Mouse (Mus musculus): Measurements from ENCODE around the gene Srpr. TPM values are rescaled to one million over a fixed set of nuclear protein-coding genes. Genes with fewer than 3 reads are reported as not detected.

Gene Srpr
- 50.3 TPM for polyA plus RNA-seq (2015; fragmentation: Illumina TruSeq; extraction: RNeasy Lipid Tissue Mini Kit (QIAGEN cat#74804); ENCODE audit: insufficient read depth, low read depth, low replicate concordance)

DNA sequence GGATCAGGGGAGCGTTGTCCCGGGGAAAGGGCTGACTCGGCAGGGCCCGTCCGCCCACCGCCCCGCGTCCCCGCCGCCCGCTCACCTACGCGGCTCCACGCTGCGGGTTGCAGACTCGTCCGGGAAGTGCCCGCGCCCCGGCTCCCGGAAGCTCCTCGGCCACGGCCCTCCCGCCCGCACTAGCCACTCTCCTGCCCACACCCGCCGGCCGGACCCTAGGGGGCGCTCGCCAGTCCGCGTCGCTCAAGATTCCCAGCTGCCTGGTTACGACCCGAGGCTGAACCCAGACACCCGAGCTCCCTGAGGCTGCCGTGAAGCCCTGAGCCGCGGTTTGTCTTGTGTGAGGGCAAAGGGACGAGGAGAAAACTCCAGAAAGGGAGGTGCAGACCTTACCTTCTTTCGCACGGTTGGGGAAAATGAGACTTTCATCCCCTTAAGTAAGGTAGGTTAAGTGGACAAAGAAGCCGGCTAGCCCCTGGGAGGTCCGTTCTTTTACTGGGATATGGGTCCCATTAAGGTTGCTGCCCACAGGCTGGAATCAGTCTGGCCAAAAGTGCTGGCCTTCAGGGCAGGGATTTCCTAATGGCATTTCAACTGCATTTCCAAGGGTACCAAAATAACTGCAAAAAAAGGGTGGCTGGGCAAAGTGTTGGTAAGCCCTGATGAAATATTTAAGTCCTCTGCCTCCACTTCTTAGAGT, at the start of gene Srpr, which contains the start of gene Tirap:
Gene Srpr, plus strand, starts transcription at position 404 of the 700 bp plus-strand sequence.
Gene Tirap, minus strand, starts transcription at position 520 of the 700 bp plus-strand sequence.

DNA sequence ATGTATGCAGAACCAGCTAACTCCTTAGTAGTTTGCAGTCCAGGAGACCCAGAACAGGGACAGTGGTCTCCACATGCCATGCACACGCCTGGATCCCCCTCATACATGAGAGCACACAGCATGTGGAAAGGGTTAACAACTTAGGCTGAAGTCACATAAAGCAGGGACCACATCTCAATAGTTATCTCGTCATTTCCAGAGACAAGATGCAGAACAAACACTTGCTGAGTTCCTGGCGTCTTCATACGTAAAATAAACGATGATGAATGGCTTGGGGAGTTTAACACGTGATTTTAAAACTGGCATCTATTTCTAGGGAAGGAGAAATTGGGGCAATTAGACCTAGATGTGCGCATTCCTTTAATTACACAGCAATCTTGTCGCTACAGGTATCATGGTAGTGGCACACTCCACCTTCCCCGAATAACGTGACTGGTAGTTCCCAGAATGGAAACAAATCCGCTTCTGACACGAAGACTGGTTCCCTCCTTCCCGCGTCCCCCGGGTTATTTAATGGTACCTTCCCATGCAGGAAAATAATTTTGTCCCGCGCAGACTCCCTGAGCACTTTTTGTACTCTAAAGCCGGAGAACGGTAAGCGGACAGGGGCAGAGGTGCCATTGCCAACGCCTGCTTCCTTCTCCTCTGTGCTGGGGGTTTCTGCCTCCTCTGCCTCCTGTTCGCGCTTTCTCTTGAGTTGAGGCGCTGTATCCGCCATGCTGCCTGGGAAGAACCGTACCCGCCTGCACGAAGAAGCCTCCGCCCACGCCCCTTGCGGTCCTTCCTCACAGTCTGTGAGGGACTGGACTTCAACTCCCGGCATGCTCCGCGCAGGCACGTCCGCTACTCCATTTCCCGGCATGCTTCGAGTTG, 24.5 kb upstream of the Srpr start, which contains the start of gene Dcps:
Gene Dcps, minus strand, starts transcription at position 811 of the 873 bp plus-strand sequence.

DNA sequence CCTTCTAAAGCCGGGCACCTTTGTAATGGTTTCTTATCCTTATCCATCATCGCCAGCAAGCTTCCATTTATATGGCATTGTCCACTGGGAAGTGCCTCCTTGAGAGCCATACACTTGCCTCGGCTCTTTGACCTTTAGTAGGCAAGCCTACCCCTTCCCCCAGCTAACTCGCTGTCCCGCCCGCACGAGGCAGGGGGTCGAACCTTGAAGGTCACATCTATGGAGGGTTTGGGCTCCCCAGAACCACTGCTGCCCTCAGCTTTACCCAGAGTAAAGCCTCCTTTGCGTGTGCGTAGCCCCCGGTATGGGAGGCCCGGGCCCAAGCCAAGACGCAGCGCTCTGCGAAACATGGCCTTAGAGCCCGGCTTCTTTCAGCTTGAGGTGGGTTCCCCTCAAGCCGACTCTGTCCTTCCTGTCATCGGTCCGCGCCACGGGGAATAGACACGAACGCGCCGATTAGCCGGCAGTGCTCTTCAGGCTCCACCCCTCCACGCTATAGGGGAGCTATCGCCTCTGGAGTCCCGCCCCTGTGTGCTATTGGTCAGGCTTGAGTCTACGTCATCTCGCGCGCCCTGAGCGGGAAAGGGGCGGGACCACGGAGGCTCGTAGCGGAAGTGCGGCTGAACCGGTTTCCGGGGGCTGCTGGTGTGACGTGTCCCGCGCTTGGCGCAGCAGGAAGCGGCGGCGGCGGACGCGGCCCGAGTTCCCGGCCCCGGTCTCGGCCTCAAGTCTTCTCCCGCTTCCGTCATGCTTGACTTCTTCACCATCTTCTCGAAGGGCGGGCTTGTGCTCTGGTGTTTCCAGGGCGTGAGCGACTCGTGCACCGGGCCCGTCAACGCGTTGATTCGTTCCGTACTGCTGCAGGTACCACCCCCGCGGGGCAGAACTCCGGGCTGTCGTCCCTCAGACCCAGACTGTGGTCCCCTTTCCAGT, 10.8 kb downstream of the Srpr start, which contains the start of gene Foxred1:
Gene Foxred1, minus strand, starts transcription at position 514 of the 933 bp plus-strand sequence.

DNA sequence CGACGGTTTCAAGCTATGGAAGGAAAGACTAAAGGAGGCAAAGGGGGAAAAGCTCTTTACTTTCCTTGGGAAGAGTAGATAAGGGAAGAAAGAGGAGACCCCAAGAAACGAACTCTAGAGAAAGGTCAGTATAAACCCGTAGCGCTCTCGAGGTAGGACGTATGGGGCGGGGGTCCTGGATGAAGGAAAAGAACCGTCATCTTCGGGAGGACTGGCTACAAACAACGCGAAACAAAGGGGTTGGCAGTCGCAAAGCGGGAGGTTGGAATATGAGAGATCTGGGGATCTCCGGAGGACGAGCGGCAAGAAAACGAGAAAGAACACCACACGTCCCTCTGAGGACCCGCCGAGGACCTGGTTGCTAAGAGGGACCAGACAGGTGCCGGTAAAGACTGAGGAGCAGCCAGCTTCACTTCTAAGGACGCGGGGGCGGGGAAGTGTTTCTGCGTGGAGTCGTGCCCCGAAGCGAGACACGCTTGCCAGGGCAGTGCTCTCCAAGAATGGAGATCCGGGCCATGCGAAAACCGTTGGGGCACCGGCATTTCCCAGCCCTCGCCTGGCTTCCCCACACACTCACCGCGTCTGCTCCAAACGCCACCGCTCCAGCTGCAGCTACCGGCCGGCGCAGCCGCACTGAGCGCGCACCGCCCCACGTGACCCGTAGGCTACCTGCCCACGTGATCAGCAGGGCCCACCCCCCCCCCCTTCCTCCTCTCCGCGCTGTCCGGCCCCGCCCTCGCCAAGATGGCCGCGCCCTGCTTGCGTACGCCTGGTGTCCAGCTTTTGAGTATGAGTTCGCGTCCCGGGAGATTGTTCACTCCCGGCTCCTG, 67.4 kb downstream of the Srpr start, which contains the start of the genes Fam118b and Rpusd4:
Gene Fam118b, minus strand, starts transcription at position 660 of the 830 bp plus-strand sequence.
Gene Rpusd4, plus strand, starts transcription at position 720 of the 830 bp plus-strand sequence.

Other genes starting within 250 kb of the Srpr start
- 23.6 TPM for gene St3gal4, start 80.9 kb upstream of the Srpr start, polyA plus RNA-seq (2015; fragmentation: Illumina TruSeq; extraction: RNeasy Lipid Tissue Mini Kit (QIAGEN cat#74804); ENCODE audit: insufficient read depth, low read depth, low replicate concordance)
- 3.1 TPM for gene Dcps, start 24.1 kb upstream of the Srpr start, polyA plus RNA-seq (2015; fragmentation: Illumina TruSeq; extraction: RNeasy Lipid Tissue Mini Kit (QIAGEN cat#74804); ENCODE audit: insufficient read depth, low read depth, low replicate concordance)
- 1.6 TPM for gene Tirap, start 116 bp downstream of the Srpr start, polyA plus RNA-seq (2015; fragmentation: Illumina TruSeq; extraction: RNeasy Lipid Tissue Mini Kit (QIAGEN cat#74804); ENCODE audit: insufficient read depth, low read depth, low replicate concordance)
- 11.0 TPM for gene Foxred1, start 10.9 kb downstream of the Srpr start, polyA plus RNA-seq (2015; fragmentation: Illumina TruSeq; extraction: RNeasy Lipid Tissue Mini Kit (QIAGEN cat#74804); ENCODE audit: insufficient read depth, low read depth, low replicate concordance)
- 7.0 TPM for gene Fam118b, start 67.6 kb downstream of the Srpr start, polyA plus RNA-seq (2015; fragmentation: Illumina TruSeq; extraction: RNeasy Lipid Tissue Mini Kit (QIAGEN cat#74804); ENCODE audit: insufficient read depth, low read depth, low replicate concordance)
- gene Rpusd4, start 67.7 kb downstream of the Srpr start, polyA plus RNA-seq (2015; fragmentation: Illumina TruSeq; extraction: RNeasy Lipid Tissue Mini Kit (QIAGEN cat#74804); ENCODE audit: insufficient read depth, low read depth, low replicate concordance) = 5.8 TPM
- gene Cdon, start 221.0 kb downstream of the Srpr start, polyA plus RNA-seq (2015; fragmentation: Illumina TruSeq; extraction: RNeasy Lipid Tissue Mini Kit (QIAGEN cat#74804); ENCODE audit: insufficient read depth, low read depth, low replicate concordance) = 9.7 TPM

All from pancreas, adult 10 weeks (tissue).